Mouse (Mus musculus) limb, embryonic 11.5 days (tissue): ENCODE data around the gene Ap3d1. TPM values are rescaled to one million over a fixed set of nuclear protein-coding genes. Genes with fewer than 3 reads are reported as not detected.

Experiments
- ATAC-seq: fragments of 200-750 bp; cut with Nextera tagmentation; 2 replicates; pipeline ENCODE4 v1.8.0; 2017; ENCODE audit warnings: low read depth; ENCODE audit not compliant: insufficient number of reproducible peaks, low FRiP score, low TSS enrichment
- DNase-seq: peaks from one replicate; pipeline ENCODE4 v3.0.0-alpha.2; 2015; ENCODE audit warnings: low spot score
- H3K27ac ChIP-seq: fragments of 300-500 bp; sonication (generic); replicated peaks from 2 replicates; pipeline ENCODE4 v1.5.1; 2014; ENCODE audit warnings: low read depth, mild to moderate bottlenecking, low read length
- H3K27me3 ChIP-seq: fragments of 300-500 bp; sonication (generic); 2 replicates; pipeline ENCODE4 v1.6.1; 2014; ENCODE audit warnings: mild to moderate bottlenecking, low read length, mixed read lengths; ENCODE audit not compliant: control insufficient read depth, insufficient read depth
- H3K36me3 ChIP-seq: fragments of 300-500 bp; sonication (generic); 2 replicates; pipeline ENCODE4 v1.6.1; 2014; ENCODE audit warnings: mild to moderate bottlenecking, low read length, moderate library complexity, mixed read lengths; ENCODE audit not compliant: control insufficient read depth, insufficient read depth
- H3K4me1 ChIP-seq: fragments of 300-500 bp; sonication (generic); 2 replicates; pipeline ENCODE4 v1.6.1; 2014; ENCODE audit warnings: low read length, mixed read lengths; ENCODE audit not compliant: control insufficient read depth, insufficient read depth
- H3K4me2 ChIP-seq: fragments of 300-500 bp; sonication (generic); 2 replicates; pipeline ENCODE4 v1.6.1; 2014; ENCODE audit warnings: low read depth, mild to moderate bottlenecking, moderate library complexity; ENCODE audit not compliant: severe bottlenecking
- H3K4me3 ChIP-seq: fragments of 300-500 bp; sonication (generic); 2 replicates; pipeline ENCODE4 v1.5.1; 2014; ENCODE audit warnings: low read depth, low read length
- H3K9ac ChIP-seq: fragments of 300-500 bp; sonication (generic); 2 replicates; pipeline ENCODE4 v1.6.1; 2014; ENCODE audit warnings: mild to moderate bottlenecking, low read length
- H3K9me3 ChIP-seq: fragments of 300-500 bp; sonication (generic); 2 replicates; pipeline ENCODE4 v1.6.1; 2016; ENCODE audit warnings: low read length; ENCODE audit not compliant: control insufficient read depth
- WGBS: fragments of 180-500 bp; shearing (Covaris S2); extraction: QIAGEN DNeasy Blood & Tissue Kit; methylation state at CpG from one replicate; pipeline ENCODE4 v1.1.7; 2014; 5-methylcytosine and 5-hydroxymethylcytosine counted together
- polyA plus RNA-seq: library from polyadenylated mRNA; unstranded; fragments of >200 nt; fragmentation: Nextera tagmentation; extraction: Ambion mirVana; gene quantifications from 2 replicates; pipeline ENCODE4 v1.2.1, GENCODE M21; 2014

Ap3d1 gene
- 67.8 and 68.5 TPM in 2 replicates for polyA plus RNA-seq

DNA sequence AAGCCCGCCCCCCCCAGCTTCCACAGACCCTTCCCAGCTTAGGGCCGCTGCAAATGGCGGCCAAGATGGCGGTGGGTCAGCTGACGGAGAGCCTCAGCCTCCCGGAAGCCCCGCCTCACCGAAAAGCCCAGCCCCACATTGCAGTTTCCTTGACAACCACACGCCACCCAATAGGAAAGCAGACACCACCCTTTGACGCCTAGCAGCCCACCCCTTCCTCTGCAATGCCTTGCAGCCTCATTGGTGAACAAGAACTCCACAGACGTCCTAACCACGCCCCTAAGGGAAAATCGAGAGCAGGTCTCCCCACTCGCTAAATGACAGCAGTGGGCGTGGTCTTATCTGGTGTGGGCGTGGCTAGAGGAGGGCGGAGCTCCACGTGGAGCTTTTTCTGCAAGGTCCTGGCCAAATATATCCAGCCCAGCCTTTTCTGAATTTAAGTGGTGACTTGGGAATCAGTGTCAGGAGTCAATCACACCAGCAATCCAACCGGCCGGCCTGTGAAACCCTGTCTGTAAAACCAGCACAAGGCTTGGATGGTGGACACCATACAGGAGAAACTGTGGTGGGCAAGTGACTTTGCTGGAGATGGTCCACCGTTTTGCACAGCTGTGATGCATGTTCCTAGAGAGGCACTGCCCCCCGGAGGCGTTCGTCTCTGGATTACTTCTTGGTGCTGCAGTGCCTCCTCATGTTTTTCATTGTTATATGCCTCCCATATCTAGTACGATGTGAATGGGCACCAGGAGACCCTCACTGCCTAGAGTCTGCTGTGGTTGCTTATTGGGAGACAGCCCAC is at the start of gene Ap3d1:
Gene Ap3d1 (minus strand): TSS at position 85 of the 799 bp plus-strand sequence.
- peaks cover 10% of the 10 kb centered on the region for H3K4me1 ChIP-seq
- WGBS: 3% methylated on average over 24 of the region's 25 CpGs
- peak; percentile 98 for DNase-seq
- no peaks in the 10 kb centered on the region for H3K36me3 ChIP-seq
- H3K9me3 ChIP-seq: no peaks in the 10 kb centered on the region
- H3K27ac ChIP-seq: no peak within 1 kb of the TSS
- peak within 1 kb of the TSS; percentile 92 for H3K4me2 ChIP-seq
- peak within 1 kb of the TSS; percentile 100 for H3K4me3 ChIP-seq
- H3K9ac ChIP-seq: peak within 1 kb of the TSS; percentile 91
- ATAC-seq: peak; percentile 99
- H3K27me3 ChIP-seq: no peaks in the 10 kb centered on the region

DNA sequence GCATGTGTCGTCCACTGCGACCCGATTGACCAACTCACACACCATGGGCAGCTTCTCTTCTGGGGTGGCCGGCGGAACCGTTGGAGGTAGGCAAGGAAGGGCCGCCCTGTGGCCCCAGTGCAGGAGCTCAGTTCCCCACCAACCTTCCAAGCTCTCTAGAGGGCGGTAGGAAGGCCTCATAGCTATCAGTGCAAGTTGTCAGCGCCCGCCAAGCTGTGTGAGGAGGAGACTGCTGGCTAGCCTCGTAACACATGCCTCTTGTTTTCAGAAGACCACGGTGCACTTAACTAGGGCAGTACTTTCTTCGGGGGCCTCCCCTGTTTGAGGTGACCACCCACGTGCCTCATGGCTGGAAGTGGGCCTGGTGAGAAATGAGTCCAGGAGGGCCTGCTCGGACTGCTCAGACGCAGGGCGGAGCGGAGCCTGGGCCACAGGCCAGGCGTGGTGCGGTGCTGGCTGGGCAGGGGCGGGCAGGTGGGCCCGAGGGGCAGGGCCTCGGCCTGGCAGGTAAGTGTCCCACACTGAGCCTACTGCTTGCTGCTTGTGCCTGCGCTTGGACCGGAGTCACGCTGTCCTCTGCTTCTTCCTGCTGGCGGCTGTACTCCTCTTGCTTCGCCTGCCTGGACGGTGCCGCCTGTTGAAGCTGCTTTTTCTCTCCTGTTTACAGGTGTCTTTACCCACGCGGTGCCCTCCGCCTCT is 49.6 kb upstream of the Ap3d1 start:
- Histone ChIP-seq H3K27me3 (no peaks in the 10 kb centered on the region), H3K9me3 (no peaks in the 10 kb centered on the region; the same call in 1 of the 2 replicates), H3K4me3 (no peak overlapping the region), H3K36me3 (peaks cover 67% of the 10 kb centered on the region), H3K9ac (no peak overlapping the region), H3K4me2 (no peak overlapping the region), H3K4me1 (no peaks in the 10 kb centered on the region), H3K27ac (no peak overlapping the region)
- WGBS: 82% methylated on average over 33 of the region's 33 CpGs
- no peak for DNase-seq
- no peak for ATAC-seq

DNA sequence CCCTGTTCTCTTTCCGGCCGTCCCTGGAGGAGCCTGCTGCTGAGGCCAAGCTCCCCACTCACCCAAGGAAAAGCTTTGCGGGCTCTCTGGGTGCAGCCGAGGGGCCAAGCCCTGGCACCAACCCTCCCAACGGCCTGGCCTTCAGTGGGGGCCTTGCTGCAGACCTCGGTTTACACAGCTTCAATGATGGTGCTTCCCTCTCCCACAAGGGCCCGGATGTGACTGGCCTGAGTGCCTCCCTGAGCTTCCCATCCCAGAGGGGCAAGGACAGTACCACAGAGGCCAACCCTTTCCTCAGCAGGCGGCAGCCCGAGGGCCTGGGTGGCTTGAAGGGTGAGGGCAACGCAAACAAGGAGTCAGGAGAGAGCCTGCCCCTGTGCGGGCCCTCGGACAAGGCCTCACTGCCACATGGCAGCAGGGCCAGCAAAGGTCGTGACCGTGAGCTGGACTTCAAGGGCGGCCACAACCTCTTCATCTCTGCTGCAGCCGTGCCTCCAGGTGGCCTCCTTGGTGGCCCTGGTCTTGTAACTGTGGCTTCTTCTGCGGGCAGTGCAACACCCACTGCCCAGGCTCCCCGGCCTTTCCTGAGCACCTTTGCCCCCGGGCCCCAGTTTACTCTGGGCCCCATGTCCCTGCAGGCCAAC is 48.8 kb upstream of the Ap3d1 start:
- Histone ChIP-seq H3K4me2 (no peak overlapping the region), H3K4me1 (no peaks in the 10 kb centered on the region), H3K4me3 (no peak overlapping the region), H3K9me3 (no peaks in the 10 kb centered on the region; the same call in 1 of the 2 replicates), H3K36me3 (peaks cover 67% of the 10 kb centered on the region), H3K27ac (no peak overlapping the region; the same call in 1 of the 2 replicates), H3K27me3 (no peaks in the 10 kb centered on the region), H3K9ac (no peak overlapping the region)
- WGBS: 84% methylated on average over 19 of the region's 19 CpGs
- ATAC-seq (no peak), DNase-seq (no peak)

- Histone ChIP-seq H3K4me2 (no peak overlapping the region), H3K27me3 (no peaks in the 10 kb centered on the region), H3K9me3 (no peaks in the 10 kb centered on the region; the same call in 1 of the 2 replicates), H3K27ac (no peak overlapping the region), H3K4me3 (no peak overlapping the region), H3K36me3 (peaks cover 76% of the 10 kb centered on the region), H3K9ac (no peak overlapping the region), H3K4me1 (no peaks in the 10 kb centered on the region)
- ATAC-seq (no peak), DNase-seq (no peak)
- WGBS: 79% methylated on average over 2 of the region's 2 CpGs
Observed at GRCm38 (mm10) chr10:80787517-80787916, 45.5 kb upstream of the Ap3d1 start.

- Histone ChIP-seq H3K9me3 (no peaks in the 10 kb centered on the region), H3K4me1 (no peaks in the 10 kb centered on the region), H3K27me3 (no peaks in the 10 kb centered on the region), H3K36me3 (peaks cover 76% of the 10 kb centered on the region), H3K4me2 (no peak overlapping the region), H3K27ac (no peak overlapping the region), H3K4me3 (no peak overlapping the region), H3K9ac (no peak overlapping the region)
- no peak for DNase-seq
- ATAC-seq: no peak
- 95% methylated on average over 11 of the region's 11 CpGs for WGBS
Observed at GRCm38 (mm10) chr10:80785963-80786362, 43.9 kb upstream of the Ap3d1 start.

DNA sequence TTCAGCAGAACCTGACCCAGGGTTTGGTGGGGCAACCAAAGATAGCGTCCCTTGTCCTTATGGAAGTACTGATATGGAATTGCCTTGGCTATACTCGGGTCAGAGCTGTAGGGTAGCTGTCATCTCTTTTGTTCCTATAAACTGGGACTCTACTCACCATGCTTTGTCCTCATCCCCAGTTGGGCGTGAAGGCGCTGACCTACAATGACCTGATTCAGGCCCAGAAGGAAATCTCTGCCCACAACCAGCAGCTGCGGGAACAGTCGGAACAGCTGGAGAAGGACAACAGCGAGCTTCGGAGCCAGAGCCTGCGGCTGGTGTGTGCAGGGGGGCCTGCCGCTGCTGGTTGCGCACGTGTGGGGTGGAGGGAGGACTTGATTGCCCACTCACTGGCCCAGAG is 42.8 kb upstream of the Ap3d1 start:
- 90% methylated on average over 12 of the region's 12 CpGs for WGBS
- H3K27ac ChIP-seq: no peak overlapping the region
- no peaks in the 10 kb centered on the region for H3K4me1 ChIP-seq

GRCm38 (mm10) chr10:80784302-80784701 is 42.2 kb upstream of the Ap3d1 start:
- Histone ChIP-seq H3K9ac (no peak overlapping the region), H3K9me3 (no peaks in the 10 kb centered on the region), H3K36me3 (peaks cover 69% of the 10 kb centered on the region), H3K4me2 (no peak overlapping the region), H3K27me3 (no peaks in the 10 kb centered on the region), H3K4me3 (no peak overlapping the region), H3K27ac (no peak overlapping the region), H3K4me1 (no peaks in the 10 kb centered on the region)
- ATAC-seq (no peak), DNase-seq (no peak)
- WGBS: 95% methylated on average over 2 of the region's 2 CpGs

More for the DNA sequence above, 42.8 kb upstream of the Ap3d1 start:
- Histone ChIP-seq H3K27me3 (no peaks in the 10 kb centered on the region), H3K4me2 (no peak overlapping the region), H3K9me3 (no peaks in the 10 kb centered on the region), H3K36me3 (peaks cover 71% of the 10 kb centered on the region), H3K4me3 (no peak overlapping the region), H3K9ac (no peak overlapping the region)
- no peak for ATAC-seq
- no peak for DNase-seq

DNA sequence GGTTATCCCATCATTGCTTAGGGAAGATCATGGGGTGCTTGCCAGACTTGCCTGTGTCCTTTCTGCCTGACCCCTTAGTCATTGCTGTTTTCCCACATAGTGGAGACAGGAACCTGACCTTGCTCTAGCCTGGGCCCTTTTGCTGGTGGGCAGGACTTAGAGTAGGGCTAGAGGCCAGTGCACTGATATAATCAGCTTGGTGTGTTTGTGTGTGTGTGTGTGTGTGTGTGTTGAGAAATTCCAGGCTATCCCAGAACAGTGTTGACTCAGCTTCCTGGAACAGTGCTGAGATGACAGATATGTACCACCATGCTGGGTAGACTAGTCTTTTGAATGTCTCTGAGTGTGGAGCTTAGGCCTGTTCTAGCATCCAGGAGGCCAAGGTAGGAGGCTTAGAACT is 37.5 kb upstream of the Ap3d1 start:
- no peaks in the 10 kb centered on the region for H3K27me3 ChIP-seq
- peaks cover 49% of the 10 kb centered on the region for H3K36me3 ChIP-seq
- no peak overlapping the region for H3K27ac ChIP-seq
- DNase-seq (no peak), ATAC-seq (no peak)
- H3K9ac ChIP-seq: no peak overlapping the region
- H3K4me1 ChIP-seq: no peaks in the 10 kb centered on the region
- H3K4me3 ChIP-seq: no peak overlapping the region
- H3K4me2 ChIP-seq: no peak overlapping the region
- H3K9me3 ChIP-seq: no peaks in the 10 kb centered on the region
